Mouse (Mus musculus) cerebellum, postnatal 4 days (tissue): ENCODE measurements at regions not wholly inside any gene's neighbourhood (a gene's known extent, or its start where the extent isn't known, plus 50 kb on each side); places are given as distances from the start of the nearest gene placed in this dataset.
A peak's percentile ranks its signal among the peaks of the same experiment; 100 is the strongest.

Experiments
- DNase-seq, 2 experiments: peaks; one replicate each; pipeline ENCODE4 v3.0.0; 2022; ENCODE audit warnings: low spot score in 2 of 2, mixed read lengths in 1 of 2

DNA sequence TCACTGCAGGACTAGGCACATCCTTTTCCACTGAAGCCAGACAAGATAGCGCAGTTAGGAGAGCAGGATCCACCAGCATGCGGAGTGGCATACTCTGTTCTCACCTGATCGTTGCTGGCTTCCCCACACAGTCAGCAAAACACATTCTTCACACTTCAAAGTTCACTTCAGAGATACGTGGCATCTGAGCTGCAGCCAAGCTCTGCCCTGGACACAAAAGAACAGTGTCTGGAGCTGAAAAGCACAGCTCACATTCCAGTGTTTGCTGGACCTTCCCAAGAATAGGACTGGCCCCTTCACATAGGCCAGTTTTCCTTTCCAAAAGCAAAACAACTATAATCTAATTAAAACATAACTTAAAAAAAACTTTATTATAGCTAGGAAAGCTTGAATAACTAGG lies 264.7 kb upstream of the Spred2 start:
- DNase-seq, result no peak

DNA sequence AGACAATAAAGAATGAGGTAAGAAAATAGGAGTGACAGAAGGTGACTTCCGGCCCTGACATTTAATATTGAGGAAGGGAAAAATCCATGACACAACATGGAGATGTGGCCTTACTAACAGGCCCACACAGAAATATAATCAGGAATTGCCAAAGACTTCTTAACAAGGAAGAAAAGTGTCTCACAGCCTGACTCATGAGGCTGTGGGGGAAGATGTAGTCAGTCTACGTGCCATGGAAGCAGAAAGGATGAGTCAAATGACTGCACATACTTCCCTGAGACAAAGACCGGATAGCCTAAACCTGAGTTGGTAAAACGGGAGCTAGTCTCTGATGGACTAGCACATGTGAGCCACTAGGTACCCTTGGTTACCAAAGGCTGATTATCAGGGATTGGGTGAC lies 257.4 kb upstream of the Spred2 start:
- DNase-seq, result no peak

DNA sequence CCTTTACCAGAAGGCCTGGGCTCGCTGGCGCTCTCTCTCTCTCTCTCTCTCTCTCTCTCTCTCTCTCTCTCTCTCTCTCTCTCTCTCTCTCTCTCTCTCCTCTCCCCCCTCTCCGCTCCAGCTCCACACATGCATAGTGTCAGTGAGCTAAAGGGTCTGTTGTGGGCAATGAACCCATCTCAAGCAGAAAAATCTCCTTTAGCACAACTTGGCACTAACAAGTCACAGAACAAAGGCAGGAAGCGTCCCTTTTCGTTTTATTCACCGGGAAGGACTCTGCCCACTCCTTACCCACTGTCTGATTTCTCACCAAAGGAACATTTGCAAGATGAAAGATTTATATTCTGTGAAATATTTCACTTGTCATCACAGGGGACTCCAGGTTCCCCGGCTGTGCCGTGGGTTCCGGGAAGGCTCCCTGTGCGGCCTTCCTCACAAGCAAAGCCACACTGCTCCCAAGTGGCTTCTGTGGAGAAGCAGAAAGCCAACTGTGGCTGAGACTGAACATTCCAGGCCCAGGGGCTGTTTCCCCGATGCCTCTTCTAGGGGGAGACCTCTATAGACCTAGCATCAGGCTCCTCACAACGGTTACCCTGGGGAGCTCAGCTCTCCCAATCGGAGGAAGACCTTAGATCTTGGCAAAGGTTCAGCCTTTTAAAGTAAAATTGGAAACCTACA lies 253.2 kb upstream of the Spred2 start:
- peak; percentile 10 to 25 for DNase-seq

DNA sequence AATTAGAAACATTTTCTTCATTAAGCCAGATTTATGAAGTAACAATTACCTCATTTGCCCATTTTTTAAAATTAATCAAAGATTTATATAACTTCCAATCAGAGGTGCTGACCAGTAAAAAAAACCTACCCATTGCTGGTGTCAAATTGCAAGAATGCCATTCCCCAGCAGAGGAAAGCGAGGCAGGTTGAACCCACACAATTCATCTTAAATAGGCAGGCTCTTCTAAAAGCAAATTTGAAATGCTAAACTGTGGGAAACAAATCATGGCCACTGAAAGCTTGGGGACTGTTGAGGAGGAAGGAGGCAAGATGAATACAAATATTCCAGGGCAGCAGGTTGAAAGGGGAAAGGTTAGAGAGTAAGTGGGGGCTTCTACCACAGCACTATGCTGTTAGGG lies 251.2 kb upstream of the Spred2 start:
- no peak for DNase-seq

DNA sequence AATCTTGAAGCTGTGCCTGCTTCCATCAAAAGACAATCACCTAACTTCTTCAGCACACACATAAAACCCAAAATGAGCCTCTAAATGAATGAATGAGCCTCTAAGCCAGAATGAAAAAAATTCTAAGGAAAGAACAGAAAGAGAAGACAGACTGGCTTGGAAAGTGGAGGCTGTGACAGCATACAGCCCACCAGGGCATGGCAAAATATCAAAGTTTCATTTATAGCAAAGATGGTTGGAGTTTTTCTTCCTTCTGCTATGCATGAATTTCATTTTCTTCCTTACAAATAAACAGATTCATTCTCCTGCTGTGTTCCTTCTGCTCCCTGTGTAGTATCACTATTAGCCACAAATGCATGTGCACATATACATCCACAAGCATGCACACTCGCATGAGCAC lies 247.7 kb upstream of the Spred2 start:
- no peak for DNase-seq

DNA sequence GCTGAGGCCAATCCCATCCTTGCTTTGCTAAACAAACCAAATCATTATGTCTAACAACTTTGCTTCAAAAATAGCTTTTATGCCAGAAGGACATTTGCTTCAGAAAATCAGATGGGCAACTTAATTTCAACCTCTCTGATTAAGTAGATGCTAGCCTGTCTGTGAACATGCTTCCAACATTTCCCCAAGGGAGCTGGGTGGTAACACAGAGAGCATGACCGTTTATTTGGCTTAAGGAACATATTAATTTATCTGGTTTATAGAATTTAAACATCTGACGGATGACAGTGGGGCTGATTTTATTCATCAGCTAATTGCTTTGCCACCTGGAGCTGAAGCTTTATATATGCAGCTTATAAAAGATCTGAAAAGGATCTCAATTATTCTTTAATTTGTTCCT lies 245.1 kb upstream of the Spred2 start:
- no peak for DNase-seq

DNA sequence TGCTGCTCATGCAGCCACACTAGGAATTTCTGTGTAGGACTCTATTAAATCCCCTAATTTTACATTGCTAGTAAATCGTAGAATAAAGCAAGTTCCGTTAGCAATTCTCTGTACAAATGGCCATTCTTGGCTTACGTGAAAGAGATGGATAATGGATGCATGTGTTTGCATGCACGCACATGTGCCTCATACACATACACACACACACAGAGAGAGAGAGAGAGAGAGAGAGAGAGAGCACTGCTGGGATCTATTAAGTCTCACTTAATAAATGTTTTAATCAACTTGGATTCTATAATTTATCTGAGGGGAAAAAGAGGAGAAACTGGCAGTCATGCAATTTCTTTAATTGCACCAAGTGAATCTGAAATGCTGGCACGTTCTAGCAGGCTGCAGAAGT lies 244.5 kb upstream of the Spred2 start:
- DNase-seq, result no peak

DNA sequence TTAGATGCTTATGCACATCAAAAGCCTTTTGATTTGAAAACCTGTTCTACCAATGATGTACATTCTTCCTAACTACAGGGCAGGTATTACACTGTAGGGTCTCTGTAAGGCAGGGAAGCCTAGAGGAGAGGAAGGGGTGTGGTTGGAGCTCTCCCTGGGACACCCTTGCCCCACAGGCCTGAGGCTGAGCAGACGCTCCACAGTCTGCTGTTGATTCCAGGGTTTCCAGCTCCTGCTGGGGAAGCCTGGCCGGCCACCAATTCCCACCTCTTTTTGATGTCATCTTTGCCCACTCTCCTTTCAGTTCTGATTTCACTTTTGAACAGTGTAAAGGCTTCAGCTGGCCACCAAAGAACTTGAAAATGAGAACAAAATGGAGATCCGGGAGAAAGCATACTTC lies 223.0 kb upstream of the Spred2 start:
- DNase-seq, result peak in 1 of 2 experiments; percentile 33

DNA sequence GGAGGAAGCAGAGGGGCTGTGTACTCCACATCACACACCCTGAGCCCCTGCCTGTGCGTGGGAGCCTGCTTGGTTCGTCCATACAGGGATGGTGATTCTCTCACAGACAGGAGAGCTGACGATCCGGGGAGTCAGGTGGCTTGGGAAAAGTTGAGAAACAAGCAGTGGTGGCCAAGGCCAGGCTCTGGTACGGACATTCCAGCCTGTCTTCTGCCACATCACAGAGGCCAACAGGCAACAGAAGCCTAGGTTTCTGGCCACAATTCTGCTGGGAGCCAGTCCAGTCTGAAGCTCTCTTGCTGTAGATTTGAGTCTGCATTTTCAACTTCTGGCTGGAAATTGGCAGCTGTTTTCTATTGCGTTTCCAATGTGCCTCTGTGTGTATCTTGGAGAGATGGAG lies 215.4 kb upstream of the Spred2 start:
- DNase-seq, result no peak

DNA sequence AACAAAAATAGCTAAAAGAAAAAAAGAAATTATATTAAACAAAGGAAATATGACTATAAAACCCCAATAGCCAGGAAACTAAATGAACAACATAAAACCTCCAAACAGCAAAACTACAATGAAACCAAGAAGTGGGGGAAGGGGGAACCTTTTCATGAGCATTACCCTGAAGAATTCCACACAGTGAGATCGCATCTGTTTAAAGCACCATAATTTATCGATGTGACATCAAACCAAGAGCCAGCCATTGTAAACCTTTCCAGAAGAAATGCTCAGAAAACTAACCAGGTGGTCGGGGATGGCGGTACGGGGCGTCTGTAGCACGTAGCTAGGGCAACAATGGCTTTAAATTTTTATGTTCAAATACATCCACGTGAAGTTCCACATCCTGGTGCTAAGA lies 214.8 kb upstream of the Spred2 start:
- no peak for DNase-seq

DNA sequence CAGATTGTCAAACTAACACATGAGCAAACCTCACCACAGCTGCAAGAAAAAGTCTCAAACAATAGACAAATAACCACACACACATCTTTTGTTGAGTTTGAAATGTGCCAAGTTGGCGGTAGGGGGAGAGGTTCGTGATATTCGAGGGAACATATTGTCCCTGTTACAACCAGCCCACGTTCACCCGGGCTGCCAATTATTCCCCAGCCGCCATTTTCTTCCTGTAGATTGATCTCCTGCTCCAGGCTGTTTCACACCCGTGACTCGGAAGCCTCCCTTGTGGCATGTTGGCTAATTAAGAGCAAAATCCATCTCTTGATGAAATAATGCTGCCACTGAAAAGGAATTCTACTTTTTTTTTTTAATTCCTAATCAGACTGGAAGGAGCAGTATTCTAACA lies 211.1 kb upstream of the Spred2 start:
- DNase-seq, result no peak

DNA sequence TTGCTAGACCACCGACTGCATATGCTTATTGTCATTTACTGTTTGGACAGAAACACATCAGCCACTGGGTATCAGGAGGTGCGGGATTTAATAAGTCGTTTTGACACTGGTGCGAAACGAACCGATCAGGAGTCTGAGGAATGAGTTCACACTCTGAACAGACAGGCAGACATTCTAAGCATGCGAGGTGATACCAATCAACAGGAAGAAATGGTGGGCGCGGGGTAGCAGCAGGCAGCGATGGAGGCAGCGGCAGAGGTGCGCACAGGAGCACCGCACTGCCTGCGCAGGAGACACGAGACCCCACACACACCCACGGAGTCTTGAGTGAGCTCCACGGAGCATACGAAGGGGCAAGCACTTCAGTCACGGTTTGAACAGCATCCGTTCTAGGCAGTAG lies 210.6 kb upstream of the Spred2 start:
- DNase-seq, result no peak

DNA sequence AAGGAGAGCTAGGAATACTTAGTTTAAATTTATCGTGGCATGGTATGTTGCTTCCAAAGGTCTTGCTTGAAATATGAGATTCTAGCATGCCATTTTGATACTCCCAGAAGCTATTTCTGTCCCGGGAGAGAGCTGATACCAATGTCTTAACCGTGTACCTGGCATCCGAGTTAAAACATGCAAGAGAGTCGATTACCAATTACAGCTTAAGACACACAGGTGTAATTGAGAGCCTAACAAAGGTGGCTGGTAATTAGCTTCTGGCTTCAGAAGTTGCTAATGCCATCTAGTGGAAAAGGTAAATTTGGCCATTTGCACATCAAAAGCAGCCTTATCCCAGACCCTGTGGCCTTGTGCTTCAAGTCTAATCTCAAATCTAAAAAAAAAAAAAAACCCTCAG lies 210.0 kb upstream of the Spred2 start:
- DNase-seq, result no peak

DNA sequence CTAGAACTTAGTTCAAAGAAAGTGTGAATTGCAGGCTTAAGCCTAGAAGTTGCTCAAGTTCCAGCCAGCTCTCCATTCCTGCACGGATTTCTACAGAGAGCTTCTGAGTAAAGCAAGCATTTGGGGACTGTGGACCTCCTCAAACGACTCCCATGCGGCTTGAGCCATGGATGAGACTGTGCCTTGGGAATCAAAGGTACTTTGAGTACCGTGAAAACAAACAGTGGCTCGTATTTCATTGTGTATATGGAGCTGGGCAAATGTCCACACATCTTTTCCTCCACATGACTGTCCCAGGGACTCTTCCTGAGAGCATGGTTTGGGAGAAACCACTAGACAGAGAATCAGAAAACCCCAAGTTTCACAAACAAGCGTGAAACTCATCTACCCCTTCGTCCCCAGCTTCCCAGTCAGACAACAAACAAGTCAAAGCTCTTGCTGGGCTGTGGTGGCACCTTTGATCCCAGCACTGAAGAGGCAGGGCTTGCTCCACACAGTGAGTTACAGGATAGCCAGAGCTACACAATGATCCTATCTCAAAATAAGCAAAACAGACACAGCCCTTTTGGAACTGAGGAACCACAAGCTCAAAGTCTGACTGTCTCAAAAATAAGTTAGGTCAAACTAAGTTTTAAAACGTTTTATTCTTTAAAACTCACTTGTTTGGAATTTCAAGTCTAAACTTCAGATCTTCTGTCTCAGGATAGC lies 209.1 kb upstream of the Spred2 start:
- DNase-seq, result no peak

DNA sequence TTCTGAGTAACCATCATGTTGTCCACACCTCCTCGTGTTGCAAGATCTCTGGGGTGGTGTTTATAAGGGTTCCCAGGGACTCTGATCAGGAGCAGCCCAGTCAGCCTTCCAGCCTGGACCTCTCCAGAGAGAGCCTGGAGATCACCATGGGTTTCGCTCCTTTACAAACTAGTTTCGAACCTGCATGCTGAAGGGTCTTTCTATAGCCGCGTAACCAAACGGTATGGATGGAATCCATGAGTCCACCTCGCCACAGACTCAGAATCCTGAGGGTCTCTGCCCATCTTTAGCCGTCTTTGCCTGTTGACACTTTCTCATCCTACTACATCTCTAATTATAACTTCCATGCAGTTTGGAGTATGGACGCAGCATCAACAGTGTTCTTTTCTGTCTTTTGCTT lies 206.0 kb upstream of the Spred2 start:
- DNase-seq, result no peak

DNA sequence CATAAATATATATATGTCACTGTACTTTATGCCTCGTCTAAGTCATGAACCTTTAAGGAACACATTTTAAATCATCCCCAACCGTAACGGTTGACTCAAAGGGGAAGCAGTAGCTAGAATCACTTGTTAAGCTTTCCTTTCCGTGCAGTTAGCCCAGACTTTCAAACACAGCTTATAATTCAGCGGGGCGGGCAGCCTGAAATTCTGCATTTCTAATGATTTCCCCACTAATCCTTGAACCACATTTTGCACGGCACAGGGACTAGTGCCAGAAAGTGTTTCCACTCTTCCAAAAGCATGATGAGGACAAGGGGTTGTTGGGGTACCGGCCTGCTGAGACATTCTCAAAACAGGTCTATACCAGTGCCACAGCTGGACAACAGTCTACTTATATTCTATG lies 195.1 kb upstream of the Spred2 start:
- DNase-seq, result no peak

DNA sequence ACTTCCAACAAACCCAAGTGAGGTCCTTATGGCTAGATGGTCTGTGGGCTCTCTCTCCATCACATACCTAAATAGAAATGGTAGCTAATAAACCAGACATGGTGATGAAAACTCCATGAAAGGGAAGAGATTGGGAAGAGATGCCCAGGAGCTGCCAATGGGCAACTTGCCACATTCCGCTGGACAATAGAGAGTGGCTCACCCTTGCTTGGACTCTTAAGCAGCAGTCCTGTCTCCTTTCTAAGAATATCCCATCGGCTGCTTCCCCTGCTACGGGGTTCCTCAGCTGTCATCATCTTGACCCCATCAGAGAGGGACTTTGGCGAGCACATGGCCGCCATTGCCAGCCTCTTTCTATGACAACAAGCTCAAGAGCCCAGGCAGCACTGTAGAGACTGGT lies 193.4 kb upstream of the Spred2 start:
- no peak for DNase-seq

DNA sequence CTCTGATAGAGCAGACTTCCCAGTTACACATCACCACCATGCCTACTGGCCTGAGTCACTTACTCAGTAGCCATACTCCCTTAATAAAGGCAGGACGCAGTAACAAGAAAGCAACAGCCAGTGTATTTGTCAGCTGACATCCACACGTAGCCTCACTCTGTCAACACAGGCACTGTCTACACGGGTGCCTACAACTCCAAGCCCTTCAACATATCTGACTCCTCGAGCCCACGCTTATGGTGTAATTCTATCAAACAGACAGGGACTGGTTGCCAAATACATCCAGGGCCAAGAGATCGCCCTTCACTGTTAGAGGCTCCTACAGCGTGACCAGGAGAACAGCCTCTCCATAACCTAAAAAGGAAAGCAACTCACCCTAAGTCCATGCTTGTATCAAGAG lies 188.1 kb upstream of the Spred2 start:
- no peak for DNase-seq

DNA sequence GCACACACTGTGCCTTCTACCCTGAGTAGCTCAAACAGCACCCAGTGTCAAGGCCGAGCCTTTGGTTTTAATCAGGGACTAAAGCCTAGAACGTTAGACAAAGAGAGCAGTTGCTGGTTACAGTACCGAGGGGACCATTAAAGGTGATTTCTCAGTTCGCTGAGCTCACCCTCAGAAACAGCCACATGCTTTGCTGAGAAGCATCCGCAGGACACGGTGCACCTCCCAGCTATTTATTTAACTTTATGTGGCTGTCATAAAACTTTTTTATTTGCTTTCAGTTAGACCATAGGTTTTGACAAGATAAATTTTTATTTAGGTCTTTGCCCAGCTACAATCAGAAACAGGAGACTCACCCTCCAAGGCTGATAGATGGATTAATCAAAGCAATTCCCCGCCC lies 187.2 kb upstream of the Spred2 start:
- DNase-seq, result no peak

DNA sequence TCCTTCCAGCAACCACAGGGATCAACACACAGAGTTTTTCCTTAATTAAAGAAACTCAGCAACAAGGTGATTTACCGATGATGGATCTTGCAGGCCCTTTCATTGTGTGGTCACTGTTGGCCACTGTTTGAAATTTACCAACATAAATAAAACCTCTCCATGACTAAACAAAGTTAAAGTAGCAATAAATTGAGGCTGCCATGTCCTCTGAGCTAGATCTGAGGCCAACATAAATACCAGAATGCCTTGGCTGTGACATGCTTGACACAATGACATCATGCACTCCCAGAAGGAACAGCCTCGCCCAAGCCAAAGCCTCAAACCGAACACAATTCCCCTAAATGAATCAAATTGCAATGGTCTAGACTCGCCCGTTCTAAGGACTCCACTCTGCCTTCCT lies 186.8 kb upstream of the Spred2 start:
- no peak for DNase-seq

DNA sequence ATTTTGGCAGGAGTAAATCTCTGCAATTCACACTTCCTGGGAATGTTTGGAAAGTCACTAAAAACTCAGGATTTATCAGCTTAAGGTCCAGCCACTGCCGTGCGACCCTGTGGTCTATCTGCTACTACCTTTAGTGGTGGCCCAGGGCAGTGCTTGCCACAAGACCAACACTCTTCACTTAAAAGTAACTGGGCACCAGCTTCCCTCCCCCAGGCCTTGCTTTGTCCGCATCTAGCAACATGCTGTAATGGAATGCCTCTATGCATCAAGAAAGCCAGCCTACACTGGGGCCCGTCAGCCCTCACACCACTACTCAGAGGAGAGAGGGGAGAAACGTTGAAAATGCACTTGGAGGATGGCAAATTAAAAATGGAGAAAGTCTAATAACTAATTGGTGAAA lies 186.4 kb upstream of the Spred2 start:
- no peak for DNase-seq

DNA sequence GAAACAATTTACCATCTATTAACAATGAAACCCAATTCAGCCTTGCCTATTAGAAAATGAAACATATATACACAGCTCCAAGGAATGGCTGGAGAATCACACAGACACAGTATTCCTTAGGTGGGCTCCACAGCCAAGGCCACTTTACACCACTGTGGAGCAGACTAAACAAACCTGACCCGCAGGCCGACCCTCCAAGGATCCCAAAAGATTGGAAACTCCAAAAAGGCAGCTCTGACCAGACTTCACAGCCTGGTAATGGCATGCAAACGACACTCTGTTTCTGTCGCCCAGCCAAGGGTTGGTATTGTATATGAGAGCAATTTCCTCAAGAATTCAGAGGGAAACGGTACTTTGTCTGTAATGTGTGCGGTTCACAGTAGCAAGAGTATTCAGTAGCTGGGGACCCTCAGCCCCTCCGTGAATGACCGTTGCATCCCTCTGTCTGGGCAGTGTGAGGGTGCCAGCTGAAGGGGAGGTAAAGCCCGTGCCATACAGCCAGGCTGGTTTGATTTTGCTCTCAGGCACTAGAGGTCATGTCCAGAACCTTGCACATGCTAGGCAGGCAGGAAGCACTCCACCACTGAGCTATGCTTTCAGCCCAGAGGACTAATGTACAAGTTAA lies 184.5 kb upstream of the Spred2 start:
- no peak for DNase-seq

DNA sequence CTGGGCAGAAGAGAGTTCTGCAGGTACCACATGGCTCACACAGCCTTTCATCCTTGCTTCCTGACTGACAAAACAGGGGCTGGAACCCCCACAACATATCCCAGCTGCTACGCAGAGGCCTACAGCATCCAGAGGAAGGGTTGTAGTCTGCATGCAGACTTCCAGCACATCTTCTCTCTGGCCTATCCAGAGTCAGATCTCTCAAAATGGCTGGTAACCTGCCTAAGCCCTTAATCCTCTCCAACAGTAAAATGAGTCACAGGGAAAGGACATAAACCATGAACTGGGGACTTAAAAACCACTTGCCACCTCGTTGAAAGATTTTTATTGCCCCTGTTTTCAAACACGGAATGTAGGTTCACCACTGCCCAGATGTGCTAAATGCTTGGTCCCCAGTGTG lies 183.6 kb upstream of the Spred2 start:
- DNase-seq, result no peak
